Mouse (Mus musculus) kidney, embryonic 16.5 days (tissue): Measurements from ENCODE around the gene Vps9d1. TPM values are rescaled to one million over a fixed set of nuclear protein-coding genes. Genes with fewer than 3 reads are reported as not detected.
"Not testable (repeated sequence)": the region's sequence is repeated elsewhere in the genome, so short reads cannot be mapped to it uniquely, and the experiment has no call there.

Experiments used
- ATAC-seq: fragments of 200-750 bp; cut with Nextera tagmentation; 2 replicates; pipeline ENCODE4 v1.8.0; 2017; ENCODE audit warnings: moderate TSS enrichment; ENCODE audit not compliant: low FRiP score, low TSS enrichment
- H3K27ac ChIP-seq: fragments of 300-500 bp; sonication (generic); 2 replicates; pipeline ENCODE4 v1.5.1; 2014; ENCODE audit warnings: low read length
- H3K27me3 ChIP-seq: fragments of 300-500 bp; sonication (generic); 2 replicates; pipeline ENCODE4 v1.6.1; 2014; ENCODE audit warnings: low read length, control low read depth, mixed read lengths; ENCODE audit not compliant: insufficient read depth
- H3K36me3 ChIP-seq: fragments of 300-500 bp; sonication (generic); 2 replicates; pipeline ENCODE4 v1.6.1; 2014; ENCODE audit warnings: low read length, control low read depth, mixed read lengths; ENCODE audit not compliant: insufficient read depth
- H3K4me1 ChIP-seq: fragments of 300-500 bp; sonication (generic); 2 replicates; pipeline ENCODE4 v1.6.1; 2014; ENCODE audit warnings: low read length, control low read depth, mixed read lengths; ENCODE audit not compliant: insufficient read depth
- H3K4me2 ChIP-seq: fragments of 300-500 bp; sonication (generic); replicated peaks from 2 replicates; pipeline ENCODE4 v1.6.1; 2014; ENCODE audit warnings: low read depth, low read length
- H3K4me3 ChIP-seq: fragments of 300-500 bp; sonication (generic); 2 replicates; pipeline ENCODE4 v1.5.1; 2014; ENCODE audit warnings: mild to moderate bottlenecking, low read length
- H3K9ac ChIP-seq: fragments of 300-500 bp; sonication (generic); replicated peaks from 2 replicates; pipeline ENCODE4 v1.6.1; 2014; ENCODE audit warnings: low read length
- H3K9me3 ChIP-seq: fragments of 300-500 bp; sonication (generic); 2 replicates; pipeline ENCODE4 v1.6.1; 2016; ENCODE audit warnings: low read length, control low read depth
- WGBS: fragments of 180-500 bp; shearing (Covaris S2); extraction: QIAGEN DNeasy Blood & Tissue Kit; methylation state at CpG from one replicate; pipeline ENCODE4 v1.1.7; 2014; 5-methylcytosine and 5-hydroxymethylcytosine counted together
- polyA plus RNA-seq: library from polyadenylated mRNA; unstranded; fragments of >200 nt; fragmentation: Nextera tagmentation; extraction: Ambion mirVana; gene quantifications from 2 replicates; pipeline ENCODE4 v1.2.1, GENCODE M21; 2015

Vps9d1 gene
- polyA plus RNA-seq, 1 experiment from 2014 or later = 25.8 TPM

- H3K27ac ChIP-seq, H3K9me3 ChIP-seq, H3K9ac ChIP-seq, H3K27me3 ChIP-seq, H3K4me2 ChIP-seq, H3K4me1 ChIP-seq, H3K4me3 ChIP-seq, ATAC-seq: not testable (repeated sequence)
- peaks cover 33% of the 10 kb centered on the region for H3K36me3 ChIP-seq
- 89% methylated on average over 5 of the region's 6 CpGs for WGBS
Observed at GRCm38 (mm10) chr8:123282994-123283393, 28.8 kb upstream of the Vps9d1 start.

DNA sequence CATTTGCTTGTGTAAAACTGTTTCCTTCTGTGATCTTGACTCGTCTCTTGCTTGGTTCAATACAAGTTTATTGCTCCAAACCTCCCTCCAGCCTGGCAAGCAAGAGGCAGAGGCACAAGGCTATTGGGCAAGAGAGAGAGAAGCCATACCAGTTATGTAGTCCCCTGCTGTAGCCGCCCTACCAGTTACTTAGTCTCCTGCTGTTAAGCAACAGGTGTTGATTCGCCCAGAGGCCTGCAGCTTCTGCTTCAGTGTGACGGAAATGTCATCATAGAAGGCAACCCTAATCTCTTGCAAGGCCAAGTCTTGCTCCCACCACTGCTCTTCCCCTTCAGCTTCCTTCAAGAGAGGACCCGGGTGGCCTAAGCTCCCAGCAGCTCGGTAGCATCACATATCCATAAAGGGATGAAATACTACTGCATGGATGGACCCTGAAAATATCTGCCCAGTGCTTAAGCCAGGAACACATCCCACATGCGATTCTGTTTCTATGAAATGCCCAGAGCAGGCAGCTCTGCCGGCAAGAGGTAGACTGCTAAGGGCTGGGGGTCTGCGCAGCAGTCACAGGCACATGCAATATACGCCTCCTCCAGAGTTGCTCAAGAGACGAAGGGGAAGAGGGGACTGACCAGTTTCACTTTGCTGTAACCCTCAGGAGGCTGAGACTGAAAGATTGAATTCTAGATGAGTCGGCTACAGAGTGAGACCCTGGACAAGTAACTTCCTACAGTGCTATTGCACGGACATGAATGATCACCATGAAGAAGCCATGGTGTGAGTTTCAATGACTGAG, 26.4 kb upstream of the Vps9d1 start:
- Histone ChIP-seq H3K9ac (no peak overlapping the region), H3K4me1 (no peaks in the 10 kb centered on the region), H3K4me2 (no peak overlapping the region), H3K4me3 (no peak overlapping the region), H3K27ac (no peak overlapping the region), H3K9me3 (no peaks in the 10 kb centered on the region), H3K36me3 (peaks cover 31% of the 10 kb centered on the region), H3K27me3 (no peaks in the 10 kb centered on the region)
- 86% methylated on average over 13 of the region's 13 CpGs for WGBS
- ATAC-seq = no peak

DNA sequence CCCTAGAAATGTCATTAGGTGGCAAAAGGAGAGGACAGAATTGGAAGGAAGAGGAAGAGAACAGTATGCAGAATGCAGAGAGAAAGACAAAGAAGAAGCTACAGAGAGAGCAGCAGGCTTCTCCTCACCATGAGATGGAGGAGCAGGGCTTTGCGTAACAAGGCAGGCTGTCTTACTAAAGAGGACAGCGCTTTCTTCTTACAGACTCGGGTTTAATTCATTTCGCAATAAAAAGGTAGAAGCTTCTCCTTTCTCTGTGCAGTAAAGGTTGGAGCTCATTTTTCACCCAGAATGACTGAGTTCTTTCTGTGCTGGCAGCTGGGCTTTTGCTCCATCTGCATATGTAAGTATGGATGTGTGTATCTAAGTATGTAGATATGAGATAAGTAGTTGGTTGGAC, 25.7 kb upstream of the Vps9d1 start:
- no peak overlapping the region for H3K9ac ChIP-seq
- no peaks in the 10 kb centered on the region for H3K27me3 ChIP-seq
- no peaks in the 10 kb centered on the region for H3K4me1 ChIP-seq
- no peak overlapping the region for H3K4me3 ChIP-seq
- H3K36me3 ChIP-seq = peaks cover 31% of the 10 kb centered on the region
- H3K4me2 ChIP-seq = no peak overlapping the region
- 89% methylated on average over 4 of the region's 4 CpGs for WGBS
- no peaks in the 10 kb centered on the region for H3K9me3 ChIP-seq
- ATAC-seq = no peak
- no peak overlapping the region for H3K27ac ChIP-seq

DNA sequence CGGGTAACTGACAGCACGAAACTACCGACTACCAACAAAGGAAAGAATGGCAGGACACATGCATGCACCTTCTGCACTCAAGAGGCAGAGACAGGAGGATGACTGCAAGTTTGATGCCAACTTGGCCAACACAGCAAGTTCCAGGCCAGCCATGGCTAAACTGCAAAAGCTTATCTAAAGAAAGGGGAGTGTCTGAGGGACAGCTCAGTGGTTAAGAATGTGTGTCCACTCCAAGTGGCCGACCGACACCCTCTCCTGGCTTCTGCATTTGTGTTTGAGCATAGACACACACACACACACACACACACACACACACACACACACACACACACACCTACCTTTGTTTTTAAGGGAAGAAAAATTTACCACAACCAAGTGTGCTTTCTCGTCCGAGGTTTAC, 24.3 kb upstream of the Vps9d1 start:
- Histone ChIP-seq H3K9ac (no peak overlapping the region), H3K4me1 (no peaks in the 10 kb centered on the region), H3K4me3 (no peak overlapping the region), H3K36me3 (peaks cover 26% of the 10 kb centered on the region), H3K27me3 (no peaks in the 10 kb centered on the region), H3K27ac (no peak overlapping the region), H3K9me3 (no peaks in the 10 kb centered on the region), H3K4me2 (no peak overlapping the region)
- ATAC-seq = no peak
- 72% methylated on average over 7 of the region's 7 CpGs for WGBS

DNA sequence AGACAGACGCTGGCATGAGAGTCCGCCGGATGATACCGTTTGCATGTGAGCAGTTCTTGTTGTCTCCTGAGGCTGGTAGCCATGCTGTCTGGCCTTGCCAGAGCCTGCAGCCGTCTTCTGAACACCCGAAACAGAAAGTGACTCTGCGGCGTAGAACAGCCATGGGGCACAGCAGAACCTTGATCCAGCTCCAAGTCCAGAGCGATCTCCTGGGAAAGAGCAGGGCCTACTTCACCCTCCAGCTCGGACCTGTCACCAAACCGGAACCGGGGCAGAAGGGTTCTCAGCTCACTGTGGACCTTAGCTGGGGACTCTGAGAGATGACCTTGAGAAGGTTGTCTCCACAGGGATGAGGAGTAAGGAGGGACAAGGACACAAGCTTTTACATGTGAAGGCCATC, 20.9 kb upstream of the Vps9d1 start:
- H3K9ac ChIP-seq = no peak overlapping the region
- 94% methylated on average over 12 of the region's 12 CpGs for WGBS
- H3K4me3 ChIP-seq = no peak overlapping the region
- H3K9me3 ChIP-seq = no peaks in the 10 kb centered on the region
- H3K27ac ChIP-seq = no peak overlapping the region
- H3K36me3 ChIP-seq = peaks cover 22% of the 10 kb centered on the region; the same call in 1 of the 2 replicates
- no peak overlapping the region for H3K4me2 ChIP-seq
- no peaks in the 10 kb centered on the region for H3K4me1 ChIP-seq
- H3K27me3 ChIP-seq = no peaks in the 10 kb centered on the region
- ATAC-seq = no peak

DNA sequence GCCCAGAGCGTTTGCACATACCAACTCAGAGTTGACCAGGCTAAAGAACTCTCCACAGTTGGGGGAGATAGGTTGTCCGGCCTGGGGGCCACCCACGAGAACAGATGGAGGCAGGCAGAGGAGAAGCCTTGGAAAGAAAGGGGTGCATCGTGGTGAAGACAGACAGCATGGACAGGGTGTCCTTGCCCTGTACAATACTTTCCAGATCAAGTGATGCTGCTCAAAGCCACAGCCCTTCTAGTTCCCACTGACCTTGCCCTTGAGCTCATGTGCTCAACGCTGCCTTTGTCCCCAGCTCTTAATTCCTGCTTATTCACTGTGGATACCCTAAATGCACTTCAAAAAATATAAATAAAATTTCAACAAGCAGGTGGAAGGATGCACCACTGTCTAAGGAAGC, 20.3 kb upstream of the Vps9d1 start:
- 82% methylated on average over 5 of the region's 5 CpGs for WGBS
- Histone ChIP-seq H3K27ac (no peak overlapping the region), H3K9ac (no peak overlapping the region), H3K4me3 (no peak overlapping the region), H3K4me2 (no peak overlapping the region), H3K9me3 (no peaks in the 10 kb centered on the region), H3K4me1 (no peaks in the 10 kb centered on the region), H3K36me3 (peaks cover 28% of the 10 kb centered on the region; the same call in 1 of the 2 replicates), H3K27me3 (no peaks in the 10 kb centered on the region)
- ATAC-seq = no peak

DNA sequence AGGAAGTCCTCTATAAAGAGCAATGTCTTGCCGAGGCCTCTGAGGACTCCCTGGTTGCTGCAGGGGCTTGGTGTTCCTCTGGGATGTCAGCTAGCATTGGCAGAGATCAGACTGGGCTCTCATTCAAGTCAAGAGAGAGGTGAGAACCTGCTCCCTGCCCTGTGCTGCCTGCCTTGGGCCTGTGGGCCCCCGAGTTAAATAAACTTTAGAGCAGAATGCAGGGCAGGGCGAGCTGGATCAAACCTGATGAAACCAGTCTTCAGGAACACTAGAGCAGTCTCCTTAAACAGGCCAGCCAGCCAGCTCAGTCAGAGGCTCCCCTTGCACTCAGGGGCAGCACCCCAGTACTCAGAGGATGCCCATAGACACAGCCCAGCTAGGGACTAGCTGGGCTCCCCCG, 17.8 kb upstream of the Vps9d1 start:
- H3K4me2 ChIP-seq = no peak overlapping the region
- WGBS = 74% methylated on average over 4 of the region's 4 CpGs
- H3K9me3 ChIP-seq = no peaks in the 10 kb centered on the region
- 0 out of 2 replicates have a peak, but pooled peaks have one; percentile 50 for ATAC-seq
- H3K9ac ChIP-seq = 0 out of 2 replicates have a peak overlapping the region, but pooled peaks have one; percentile 20
- H3K27me3 ChIP-seq = no peaks in the 10 kb centered on the region
- peak overlapping the region; percentile 51; the same call in 1 of the 2 replicates for H3K27ac ChIP-seq
- no peak overlapping the region for H3K4me3 ChIP-seq
- peaks cover 40% of the 10 kb centered on the region for H3K36me3 ChIP-seq
- peaks cover 4% of the 10 kb centered on the region; the same call in 1 of the 2 replicates for H3K4me1 ChIP-seq

DNA sequence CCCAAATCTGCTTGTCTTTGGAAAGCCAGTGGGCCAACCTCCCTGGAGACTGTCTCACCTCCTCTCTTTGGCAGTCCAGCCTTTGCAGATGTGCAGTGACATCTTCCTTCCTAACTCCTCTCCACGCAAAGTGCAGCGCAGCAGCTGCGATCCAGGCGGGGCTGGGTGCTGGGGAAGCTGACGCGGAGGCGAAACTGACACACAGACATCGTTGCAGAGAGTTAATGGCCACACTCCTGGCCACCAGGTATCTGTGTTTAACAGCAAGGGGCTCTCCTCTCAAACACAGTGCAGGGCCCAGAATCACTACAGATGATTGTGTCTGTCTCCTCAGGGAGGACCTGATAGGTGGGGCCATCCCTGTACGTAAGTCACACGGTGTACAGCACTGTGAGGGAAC, 17.0 kb upstream of the Vps9d1 start:
- Histone ChIP-seq H3K27me3 (no peaks in the 10 kb centered on the region), H3K36me3 (peaks cover 45% of the 10 kb centered on the region), H3K4me2 (no peak overlapping the region), H3K4me3 (no peak overlapping the region), H3K27ac (peak overlapping the region; percentile 21; the same call in 1 of the 2 replicates), H3K9me3 (no peaks in the 10 kb centered on the region), H3K4me1 (peaks cover 4% of the 10 kb centered on the region; the same call in 1 of the 2 replicates), H3K9ac (no peak overlapping the region)
- 84% methylated on average over 10 of the region's 10 CpGs for WGBS
- ATAC-seq = no peak

GRCm38 (mm10) chr8:123267926-123268656, 13.9 kb upstream of the Vps9d1 start:
- peak; percentile 83 for ATAC-seq
- 51% methylated on average over 14 of the region's 14 CpGs for WGBS
- H3K4me2 ChIP-seq = no peak overlapping the region
- H3K36me3 ChIP-seq = peaks cover 69% of the 10 kb centered on the region
- no peaks in the 10 kb centered on the region for H3K9me3 ChIP-seq
- H3K27ac ChIP-seq = peak overlapping the region; percentile 54; the same call in 1 of the 2 replicates
- H3K9ac ChIP-seq = no peak overlapping the region
- H3K27me3 ChIP-seq = no peaks in the 10 kb centered on the region
- no peak overlapping the region for H3K4me3 ChIP-seq
- peaks cover 4% of the 10 kb centered on the region; the same call in 1 of the 2 replicates for H3K4me1 ChIP-seq

GRCm38 (mm10) chr8:123257593-123257992, 3.4 kb upstream of the Vps9d1 start:
- WGBS = 90% methylated on average over 8 of the region's 8 CpGs
- ATAC-seq, H3K9me3 ChIP-seq, H3K27ac ChIP-seq, H3K4me2 ChIP-seq, H3K4me3 ChIP-seq, H3K27me3 ChIP-seq, H3K9ac ChIP-seq: not testable (repeated sequence)
- Histone ChIP-seq H3K4me1 (peaks cover 20% of the 10 kb centered on the region), H3K36me3 (peaks cover 43% of the 10 kb centered on the region)
